Mouse (Mus musculus): Measurements from ENCODE around the gene Dnajb3. TPM values are rescaled to one million over a fixed set of nuclear protein-coding genes. Genes with fewer than 3 reads are reported as not detected.
"Not testable (repeated sequence)": the region's sequence is repeated elsewhere in the genome, so short reads cannot be mapped to it uniquely, and the experiment has no call there.

The Dnajb3 gene
- total and polyA plus RNA-seq, 2 experiments from 2014 or later = 4.7 to 8.6 TPM

- no peak overlapping the region for H3K27ac ChIP-seq
- 88% methylated on average over 5 of the region's 5 CpGs for WGBS
- no peaks in the 10 kb centered on the region for H3K4me1 ChIP-seq (ENCODE audit: insufficient read depth, low read length)
- H3K4me3 ChIP-seq (ENCODE audit: low read length) = no peak overlapping the region
- TF ChIP-seq CTCF (IDR thresholded peaks at IDR 0.05; ENCODE audit: low read depth) = no peak
- H3K27me3 ChIP-seq (ENCODE audit: insufficient read depth, low read length) = no peaks in the 10 kb centered on the region
- no peak for ATAC-seq
- no peak overlapping the region for H3K9ac ChIP-seq (replicated peaks; ENCODE audit: low read length)
- H3K4me2 ChIP-seq (ENCODE audit: low read depth, low read length) = no peak overlapping the region
- H3K36me3 ChIP-seq (ENCODE audit: insufficient read depth, low read length) = no peaks in the 10 kb centered on the region
- H3K9me3 ChIP-seq (ENCODE audit: low read length) = no peaks in the 10 kb centered on the region
- no peak for DNase-seq (ENCODE audit: low spot score)
Observed at GRCm38 (mm10) chr1:88186325-88186935, 19.2 kb downstream of the Dnajb3 start.

- no peak for ATAC-seq
- peaks cover 6% of the 10 kb centered on the region; the same call in 1 of the 2 replicates for H3K9me3 ChIP-seq (ENCODE audit: low read length)
- H3K4me2 ChIP-seq (ENCODE audit: low read depth, low read length) = no peak overlapping the region
- H3K27ac ChIP-seq = no peak overlapping the region
- no peak for DNase-seq (ENCODE audit: low spot score)
- no peak overlapping the region for H3K9ac ChIP-seq (replicated peaks; ENCODE audit: low read length)
- TF ChIP-seq CTCF (IDR thresholded peaks at IDR 0.05; ENCODE audit: low read depth) = no peak
- H3K27me3 ChIP-seq (ENCODE audit: insufficient read depth, low read length) = no peaks in the 10 kb centered on the region
- H3K4me3 ChIP-seq (ENCODE audit: low read length) = no peak overlapping the region
- H3K4me1 ChIP-seq (ENCODE audit: insufficient read depth, low read length) = no peaks in the 10 kb centered on the region
- WGBS = 96% methylated on average over 1 of the region's 1 CpGs
- no peaks in the 10 kb centered on the region for H3K36me3 ChIP-seq (ENCODE audit: insufficient read depth, low read length)
Observed at GRCm38 (mm10) chr1:88179657-88180056, 25.9 kb downstream of the Dnajb3 start.

- H3K4me1 ChIP-seq (ENCODE audit: insufficient read depth, low read length); H3K4me3 ChIP-seq (ENCODE audit: low read length); H3K4me2 ChIP-seq (ENCODE audit: low read depth, low read length); H3K27ac ChIP-seq; H3K9ac ChIP-seq (replicated peaks; ENCODE audit: low read length); H3K27me3 ChIP-seq (ENCODE audit: insufficient read depth, low read length); H3K9me3 ChIP-seq (ENCODE audit: low read length); ATAC-seq; H3K36me3 ChIP-seq (ENCODE audit: insufficient read depth, low read length); DNase-seq (ENCODE audit: low spot score): not testable (repeated sequence)
- WGBS = 93% methylated on average over 5 of the region's 7 CpGs
Observed at GRCm38 (mm10) chr1:88172190-88172589, 33.4 kb downstream of the Dnajb3 start.

GRCm38 (mm10) chr1:88165711-88166110 lies 39.9 kb downstream of the Dnajb3 start, which contains the start of gene Ugt1a5:
Gene Ugt1a5, plus strand, starts transcription at chr1:88166012.
- H3K9me3 ChIP-seq (ENCODE audit: low read length) = no peaks in the 10 kb centered on the region
- no peaks in the 10 kb centered on the region for H3K4me1 ChIP-seq (ENCODE audit: insufficient read depth, low read length)
- DNase-seq (ENCODE audit: low spot score) = no peak
- no peak within 1 kb of the TSS for H3K4me2 ChIP-seq (ENCODE audit: low read depth, low read length)
- WGBS = 79% methylated on average over 5 of the region's 5 CpGs
- H3K9ac ChIP-seq (replicated peaks; ENCODE audit: low read length) = no peak within 1 kb of the TSS
- no peak within 1 kb of the TSS for H3K4me3 ChIP-seq (ENCODE audit: low read length)
- H3K27ac ChIP-seq = no peak within 1 kb of the TSS
- ATAC-seq = no peak
- no peaks in the 10 kb centered on the region for H3K36me3 ChIP-seq (ENCODE audit: insufficient read depth, low read length)
- TF ChIP-seq CTCF (IDR thresholded peaks at IDR 0.05; ENCODE audit: low read depth) = no peak
- no peaks in the 10 kb centered on the region for H3K27me3 ChIP-seq (ENCODE audit: insufficient read depth, low read length)

GRCm38 (mm10) chr1:88158430-88158829 lies 47.2 kb downstream of the Dnajb3 start:
- H3K27ac ChIP-seq = no peak overlapping the region
- 83% methylated on average over 2 of the region's 2 CpGs for WGBS
- H3K36me3 ChIP-seq (ENCODE audit: insufficient read depth, low read length) = no peaks in the 10 kb centered on the region
- H3K4me2 ChIP-seq (ENCODE audit: low read depth, low read length) = no peak overlapping the region
- DNase-seq (ENCODE audit: low spot score) = no peak
- no peak for TF ChIP-seq CTCF (IDR thresholded peaks at IDR 0.05; ENCODE audit: low read depth)
- H3K27me3 ChIP-seq (ENCODE audit: insufficient read depth, low read length) = no peaks in the 10 kb centered on the region
- no peak overlapping the region for H3K4me3 ChIP-seq (ENCODE audit: low read length)
- H3K9me3 ChIP-seq (ENCODE audit: low read length) = no peaks in the 10 kb centered on the region
- no peak overlapping the region for H3K9ac ChIP-seq (replicated peaks; ENCODE audit: low read length)
- no peaks in the 10 kb centered on the region for H3K4me1 ChIP-seq (ENCODE audit: insufficient read depth, low read length)
- no peak for ATAC-seq

Other genes with a start within 250 kb of the Dnajb3 start
- 12.0 and 18.2 TPM in 2 replicates for gene Usp40, start 197.2 kb downstream of the Dnajb3 start, total RNA-seq (2014; rRNA removed)
- 9.2 and 11.5 TPM in 2 replicates for gene Usp40, start 197.2 kb downstream of the Dnajb3 start, polyA plus RNA-seq (2015; fragmentation: Nextera tagmentation; extraction: Ambion mirVana)
- not detected in 2 replicates for gene Ugt1a10, start 150.4 kb downstream of the Dnajb3 start, total RNA-seq (2014; rRNA removed)
- not detected in 2 replicates for gene Ugt1a10, start 150.4 kb downstream of the Dnajb3 start, polyA plus RNA-seq (2015; fragmentation: Nextera tagmentation; extraction: Ambion mirVana)
- not detected in 2 replicates for gene Ugt1a9, start 135.0 kb downstream of the Dnajb3 start, total RNA-seq (2014; rRNA removed)
- gene Ugt1a9, start 135.0 kb downstream of the Dnajb3 start, polyA plus RNA-seq (2015; fragmentation: Nextera tagmentation; extraction: Ambion mirVana) = not detected in 2 replicates
- gene Ugt1a8, start 118.0 kb downstream of the Dnajb3 start, total RNA-seq (2014; rRNA removed) = not detected in 2 replicates
- gene Ugt1a8, start 118.0 kb downstream of the Dnajb3 start, polyA plus RNA-seq (2015; fragmentation: Nextera tagmentation; extraction: Ambion mirVana) = not detected in 2 replicates
- gene Ugt1a7c, start 110.7 kb downstream of the Dnajb3 start, total RNA-seq (2014; rRNA removed) = 1.0 and 1.3 TPM in 2 replicates
- gene Ugt1a7c, start 110.7 kb downstream of the Dnajb3 start, polyA plus RNA-seq (2015; fragmentation: Nextera tagmentation; extraction: Ambion mirVana) = 1.3 and 2.1 TPM in 2 replicates
- 0.32 and 3.0 TPM in 2 replicates for gene Ugt1a6b, start 102.5 kb downstream of the Dnajb3 start, total RNA-seq (2014; rRNA removed)
- 3.4 and 3.8 TPM in 2 replicates for gene Ugt1a6b, start 102.5 kb downstream of the Dnajb3 start, polyA plus RNA-seq (2015; fragmentation: Nextera tagmentation; extraction: Ambion mirVana)
- 5.0 and 5.5 TPM in 2 replicates for gene Ugt1a6a, start 71.0 kb downstream of the Dnajb3 start, total RNA-seq (2014; rRNA removed)
- 6.3 and 7.6 TPM in 2 replicates for gene Ugt1a6a, start 71.0 kb downstream of the Dnajb3 start, polyA plus RNA-seq (2015; fragmentation: Nextera tagmentation; extraction: Ambion mirVana)
- gene Ugt1a5, start 39.8 kb downstream of the Dnajb3 start, total RNA-seq (2014; rRNA removed) = 0.26 TPM in 1 of 2 replicates, not detected in the other
- gene Ugt1a5, start 39.8 kb downstream of the Dnajb3 start, polyA plus RNA-seq (2015; fragmentation: Nextera tagmentation; extraction: Ambion mirVana) = not detected in 2 replicates
- not detected in 2 replicates for gene Ugt1a2, start 5.2 kb downstream of the Dnajb3 start, total RNA-seq (2014; rRNA removed)
- not detected in 2 replicates for gene Ugt1a2, start 5.2 kb downstream of the Dnajb3 start, polyA plus RNA-seq (2015; fragmentation: Nextera tagmentation; extraction: Ambion mirVana)
- gene Ugt1a1, start 6.2 kb upstream of the Dnajb3 start, total RNA-seq (2014; rRNA removed) = 0.42 TPM in 1 of 2 replicates, not detected in the other
- 0.09 TPM in 1 of 2 replicates, not detected in the other for gene Ugt1a1, start 6.2 kb upstream of the Dnajb3 start, polyA plus RNA-seq (2015; fragmentation: Nextera tagmentation; extraction: Ambion mirVana)
- gene Mroh2a, start 21.2 kb upstream of the Dnajb3 start, total RNA-seq (2014; rRNA removed) = 0.16 TPM in 1 of 2 replicates, not detected in the other
- 0.23 and 0.55 TPM in 2 replicates for gene Mroh2a, start 21.2 kb upstream of the Dnajb3 start, polyA plus RNA-seq (2015; fragmentation: Nextera tagmentation; extraction: Ambion mirVana)
- 82.8 and 86.3 TPM in 2 replicates for gene Hjurp, start 71.9 kb upstream of the Dnajb3 start, total RNA-seq (2014; rRNA removed)
- 47.2 and 47.7 TPM in 2 replicates for gene Hjurp, start 71.9 kb upstream of the Dnajb3 start, polyA plus RNA-seq (2015; fragmentation: Nextera tagmentation; extraction: Ambion mirVana)
- gene Trpm8, start 71.9 kb upstream of the Dnajb3 start, total RNA-seq (2014; rRNA removed) = 0.05 and 0.14 TPM in 2 replicates
- gene Trpm8, start 71.9 kb upstream of the Dnajb3 start, polyA plus RNA-seq (2015; fragmentation: Nextera tagmentation; extraction: Ambion mirVana) = 0.11 and 0.15 TPM in 2 replicates
- gene Spp2, start 201.2 kb upstream of the Dnajb3 start, total RNA-seq (2014; rRNA removed) = not detected in 2 replicates
- 0.26 and 0.48 TPM in 2 replicates for gene Spp2, start 201.2 kb upstream of the Dnajb3 start, polyA plus RNA-seq (2015; fragmentation: Nextera tagmentation; extraction: Ambion mirVana)